Mouse (Mus musculus) retina, adult 2 months (tissue): ENCODE measurements around the gene Nags.
"Not testable (repeated sequence)": the region's sequence is repeated elsewhere in the genome, so short reads cannot be mapped to it uniquely, and the experiment has no call there.

Source experiments
- DNase-seq: peaks from one replicate; pipeline ENCODE4 v3.0.0-alpha.2; 2012; ENCODE audit warnings: low read depth, low spot score

Gene Nags

DNA sequence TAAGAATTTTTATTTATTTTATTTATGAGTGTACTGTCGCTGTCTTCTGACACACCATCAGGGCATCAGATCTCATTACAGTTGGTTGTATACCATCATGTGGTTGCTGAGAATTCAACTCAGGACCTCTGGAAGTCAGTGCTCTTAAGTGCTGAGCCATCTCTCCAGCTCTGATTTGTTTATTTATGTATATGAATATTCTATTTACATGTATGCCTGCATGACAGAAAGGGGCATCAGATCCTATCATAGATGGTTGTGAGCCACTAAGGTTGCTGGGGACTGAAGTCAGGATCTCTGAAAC lies 11.4 kb downstream of the Nags start:
- no peak for DNase-seq

DNA sequence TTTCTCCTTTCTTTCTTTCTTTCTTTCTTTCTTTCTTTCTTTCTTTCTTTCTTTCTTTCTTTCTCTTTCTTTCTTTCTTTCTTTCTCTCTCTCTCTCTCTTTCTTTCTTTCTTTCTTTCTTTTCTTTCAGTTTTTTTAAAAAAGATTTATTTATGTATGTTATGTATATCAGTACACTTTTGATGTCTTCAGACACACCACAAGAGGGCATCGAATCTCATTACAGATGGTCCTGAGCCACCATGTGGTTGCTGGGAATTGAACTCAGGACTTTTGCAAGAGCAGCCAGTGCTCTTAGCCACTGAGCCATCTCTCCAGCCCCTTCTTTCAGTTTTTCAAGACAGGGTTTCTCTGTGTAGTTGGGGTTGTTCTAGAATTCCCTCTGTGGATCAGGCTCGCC lies 12.7 kb downstream of the Nags start:
- not testable (repeated sequence) for DNase-seq

DNA sequence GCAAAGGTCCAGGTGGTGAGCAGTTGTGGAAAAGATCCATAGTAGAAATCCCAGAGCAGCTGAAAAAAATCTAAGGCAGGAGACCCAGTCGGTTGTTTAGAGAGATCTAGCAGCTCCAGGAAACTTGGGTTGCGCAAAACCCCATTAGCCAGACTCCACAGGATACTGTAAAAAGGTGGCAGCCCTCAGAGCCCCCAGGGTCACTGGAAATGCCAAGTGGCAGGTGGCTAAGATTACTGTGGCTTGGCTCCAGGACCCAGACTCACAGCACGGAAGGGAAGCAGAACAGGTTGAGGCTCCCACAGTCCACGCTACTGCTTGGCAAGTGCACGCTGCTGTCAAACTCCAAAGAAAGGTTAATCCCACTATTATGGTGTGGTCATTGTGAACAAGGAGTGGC lies 14.5 kb downstream of the Nags start:
- DNase-seq, result no peak

DNA sequence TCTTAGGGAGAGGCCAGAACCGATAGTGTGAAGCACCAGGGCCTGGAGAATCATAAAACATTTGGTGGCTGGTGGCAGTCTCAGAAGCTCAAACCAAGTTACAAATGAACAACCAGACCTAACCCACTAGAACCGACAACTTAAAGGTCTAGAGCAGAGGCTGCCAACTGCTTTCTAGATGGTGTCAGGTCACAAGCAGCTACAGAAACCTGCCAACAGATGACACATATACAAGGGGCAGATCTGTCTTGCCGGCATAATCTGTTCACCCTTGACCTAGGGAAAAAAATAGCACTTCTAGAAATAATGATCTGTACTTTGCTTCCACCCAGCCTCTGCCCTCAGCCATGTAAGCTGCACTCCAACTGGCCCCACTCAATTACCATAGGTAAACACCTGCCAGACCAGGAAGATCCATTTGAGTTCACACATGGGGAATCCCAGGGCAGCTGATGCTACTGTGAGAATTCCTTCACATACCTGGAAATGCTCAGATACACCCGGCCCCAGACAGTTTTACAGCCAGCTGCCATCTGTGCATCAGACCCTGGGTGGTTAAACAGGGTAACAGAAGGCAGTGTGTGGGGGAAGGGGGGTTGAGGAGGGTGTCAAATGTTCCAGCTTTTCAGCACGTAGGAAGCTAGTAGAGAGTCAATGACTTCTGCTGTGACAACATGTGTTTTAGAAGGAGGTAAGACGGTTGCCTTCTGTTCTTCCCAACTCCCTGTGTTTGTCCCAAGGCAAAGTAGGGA lies 20.8 kb downstream of the Nags start:
- no peak for DNase-seq

DNA sequence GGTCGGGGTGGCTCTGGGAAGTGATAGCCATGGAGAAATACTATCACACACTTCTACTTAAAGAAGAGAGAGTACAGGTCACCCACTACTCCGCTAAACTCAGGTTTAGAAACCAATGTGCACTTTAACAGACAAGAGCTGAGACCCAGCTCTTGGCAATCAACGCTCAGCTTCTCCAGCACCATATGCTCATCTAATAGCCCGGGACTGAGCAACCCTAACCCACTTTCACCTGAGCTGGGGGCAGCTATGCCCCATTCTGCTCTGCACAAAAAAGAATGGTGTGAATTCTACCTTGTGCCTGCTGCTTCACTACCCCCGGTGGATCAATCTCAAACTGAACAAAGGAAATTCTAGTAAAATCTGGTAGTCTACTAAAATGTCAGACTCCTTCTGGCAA lies 22.2 kb downstream of the Nags start:
- DNase-seq, result no peak

DNA sequence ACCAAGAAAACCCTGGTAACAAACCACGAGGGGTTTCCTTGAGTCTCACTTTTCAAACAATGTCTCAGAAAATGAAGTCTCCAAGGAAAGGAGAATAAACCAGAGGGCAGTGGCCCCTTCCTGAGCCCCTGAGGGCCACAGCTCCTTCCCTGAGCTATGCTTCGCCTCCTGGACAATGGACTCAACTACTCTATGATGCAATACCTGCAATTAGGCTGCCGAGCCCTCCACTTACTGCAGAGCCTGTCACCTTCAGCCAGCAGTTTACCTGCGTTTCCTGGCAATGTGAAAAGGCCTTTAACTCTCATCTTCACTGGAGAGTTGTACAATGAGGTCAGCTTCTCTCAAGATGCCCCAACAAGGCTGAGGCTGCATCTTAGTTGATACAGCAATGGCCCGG lies 23.4 kb downstream of the Nags start:
- DNase-seq, result no peak

DNA sequence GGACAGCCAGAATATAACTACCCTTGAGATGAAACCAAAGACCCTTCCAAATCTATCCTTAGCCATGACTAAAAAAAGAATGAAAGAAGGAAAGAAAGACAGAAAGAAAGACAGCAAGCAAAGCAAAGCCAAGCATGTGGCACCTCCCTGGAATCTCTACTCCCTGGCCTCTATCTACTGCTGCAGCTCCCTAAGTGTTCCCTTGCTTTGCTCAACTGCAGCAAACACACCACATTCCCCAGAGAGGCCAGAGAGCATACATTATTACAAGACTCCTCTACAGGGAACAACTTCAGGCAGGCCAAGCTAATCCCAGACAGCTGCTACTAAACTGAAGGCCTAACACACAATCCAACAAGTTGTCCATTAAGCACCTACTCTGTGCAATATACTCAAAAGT lies 34.5 kb downstream of the Nags start:
- DNase-seq, result no peak

DNA sequence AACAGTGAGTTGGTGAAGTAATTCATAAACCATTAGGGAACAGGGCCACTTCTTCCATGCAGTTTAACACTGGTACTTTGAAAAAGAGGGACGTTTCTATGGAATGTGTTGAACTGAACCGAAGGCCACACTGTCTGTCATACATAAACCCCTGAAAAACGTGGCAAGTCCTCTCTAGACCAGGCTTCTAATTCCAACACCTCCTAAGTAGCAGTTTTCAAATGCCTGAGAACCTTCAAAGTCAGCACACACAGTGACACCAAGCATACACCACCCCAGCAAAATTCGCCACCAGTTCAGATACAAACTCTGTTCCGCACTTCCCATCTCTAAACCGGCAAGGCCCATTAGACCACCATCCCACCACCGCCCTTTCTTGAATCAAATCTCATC lies 38.9 kb downstream of the Nags start:
- no peak for DNase-seq

DNA sequence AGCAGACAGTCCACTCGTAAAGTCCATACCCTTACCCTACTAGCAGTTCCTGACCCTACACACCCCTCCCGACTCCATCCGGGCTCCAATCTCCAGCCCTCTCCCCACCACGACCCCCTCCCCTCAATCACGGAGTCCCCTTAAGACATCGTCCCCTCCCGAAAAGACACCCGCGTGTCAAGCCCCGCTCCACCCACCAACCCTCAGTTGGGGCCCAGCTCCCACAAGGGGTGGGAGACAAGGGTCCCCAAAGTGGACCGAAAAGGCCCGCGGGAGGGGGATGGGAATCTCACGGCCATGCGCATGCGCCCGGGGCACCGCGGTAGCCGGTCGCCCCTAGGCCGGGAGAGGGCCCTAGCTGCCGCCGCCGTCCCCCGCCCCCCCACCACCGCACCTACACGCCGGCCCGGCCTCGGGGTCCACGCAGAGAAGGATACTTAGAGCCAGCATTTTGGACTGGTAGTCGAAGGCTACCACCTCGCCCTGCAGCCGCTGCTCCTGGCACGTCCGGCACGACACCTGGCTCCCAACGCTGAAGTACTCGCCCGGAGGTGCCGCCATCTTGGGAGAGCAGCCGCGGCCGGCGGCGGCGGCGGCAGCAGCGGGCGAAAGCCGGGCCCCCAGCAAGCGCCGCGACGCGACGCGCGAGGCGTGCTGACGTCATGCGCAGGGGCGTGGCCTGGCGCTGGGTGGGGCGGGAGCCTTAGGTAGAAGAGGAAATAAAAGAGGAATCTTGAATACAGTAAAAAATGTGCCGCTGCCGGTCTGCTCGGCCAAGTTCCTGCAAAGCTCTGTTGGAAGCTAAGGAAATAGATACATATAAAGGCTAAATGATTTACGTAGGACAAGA lies 39.6 kb downstream of the Nags start, which contains the start of gene Lsm12:
Gene Lsm12, minus strand, starts transcription at position 651 of the 850 bp plus-strand sequence.
- peak; percentile 79 for DNase-seq

DNA sequence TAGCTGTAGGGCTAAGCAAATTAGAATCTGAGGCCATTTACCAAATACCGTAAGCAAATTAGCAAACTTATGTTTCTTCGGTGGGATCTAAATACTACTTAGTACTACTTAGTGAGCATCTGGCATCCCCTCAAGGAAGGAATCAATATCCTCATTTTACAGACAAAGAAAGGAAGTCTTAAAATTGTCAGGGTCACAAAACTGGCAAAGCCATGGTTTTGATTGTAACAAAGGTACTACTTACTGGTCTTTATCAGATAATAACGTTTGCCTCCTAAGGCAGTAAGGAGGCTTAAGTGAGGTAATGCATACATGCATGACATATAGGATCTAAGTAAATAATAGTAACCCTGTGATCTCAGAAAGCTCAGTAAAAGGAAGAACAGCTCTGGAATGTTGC lies 40.4 kb downstream of the Nags start:
- DNase-seq, result no peak

DNA sequence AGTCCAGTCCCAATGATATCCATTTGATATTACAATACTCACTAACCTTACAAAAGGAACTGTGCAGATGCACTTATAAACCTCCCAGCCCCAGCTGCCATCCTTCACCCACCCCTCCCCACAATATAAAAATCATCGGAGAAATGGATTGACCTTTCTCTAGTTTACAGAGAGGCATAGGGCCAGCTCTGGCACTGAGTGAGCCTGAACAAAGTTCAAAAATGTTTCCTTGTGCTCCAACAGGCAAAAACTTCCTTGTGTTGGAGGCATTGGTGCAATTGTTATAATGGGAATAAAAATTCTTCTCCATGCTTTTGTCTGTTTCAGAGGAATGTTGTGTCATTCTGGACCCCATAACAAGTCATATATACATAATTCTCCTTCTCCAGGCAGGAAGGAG lies 40.9 kb downstream of the Nags start:
- DNase-seq, result no peak

DNA sequence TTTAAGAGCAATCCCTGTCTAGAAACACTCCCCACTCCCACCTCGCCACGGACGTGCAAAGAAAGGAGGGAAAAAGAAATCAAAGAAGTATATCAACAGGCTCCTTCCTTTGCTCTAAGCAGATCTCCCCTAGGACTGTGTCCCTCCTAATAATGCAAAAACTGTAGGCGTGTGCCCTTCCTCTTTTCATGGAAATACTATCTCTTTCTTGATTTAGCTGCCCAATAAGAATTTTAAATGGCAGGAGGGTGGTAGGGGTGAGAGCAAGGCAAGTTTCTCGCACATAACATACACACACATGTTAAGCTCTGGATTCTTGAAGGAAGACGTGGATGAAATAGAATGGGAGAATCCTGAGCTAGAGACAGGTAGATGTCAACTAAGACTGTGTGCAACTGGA lies 43.7 kb downstream of the Nags start:
- DNase-seq, result no peak

DNA sequence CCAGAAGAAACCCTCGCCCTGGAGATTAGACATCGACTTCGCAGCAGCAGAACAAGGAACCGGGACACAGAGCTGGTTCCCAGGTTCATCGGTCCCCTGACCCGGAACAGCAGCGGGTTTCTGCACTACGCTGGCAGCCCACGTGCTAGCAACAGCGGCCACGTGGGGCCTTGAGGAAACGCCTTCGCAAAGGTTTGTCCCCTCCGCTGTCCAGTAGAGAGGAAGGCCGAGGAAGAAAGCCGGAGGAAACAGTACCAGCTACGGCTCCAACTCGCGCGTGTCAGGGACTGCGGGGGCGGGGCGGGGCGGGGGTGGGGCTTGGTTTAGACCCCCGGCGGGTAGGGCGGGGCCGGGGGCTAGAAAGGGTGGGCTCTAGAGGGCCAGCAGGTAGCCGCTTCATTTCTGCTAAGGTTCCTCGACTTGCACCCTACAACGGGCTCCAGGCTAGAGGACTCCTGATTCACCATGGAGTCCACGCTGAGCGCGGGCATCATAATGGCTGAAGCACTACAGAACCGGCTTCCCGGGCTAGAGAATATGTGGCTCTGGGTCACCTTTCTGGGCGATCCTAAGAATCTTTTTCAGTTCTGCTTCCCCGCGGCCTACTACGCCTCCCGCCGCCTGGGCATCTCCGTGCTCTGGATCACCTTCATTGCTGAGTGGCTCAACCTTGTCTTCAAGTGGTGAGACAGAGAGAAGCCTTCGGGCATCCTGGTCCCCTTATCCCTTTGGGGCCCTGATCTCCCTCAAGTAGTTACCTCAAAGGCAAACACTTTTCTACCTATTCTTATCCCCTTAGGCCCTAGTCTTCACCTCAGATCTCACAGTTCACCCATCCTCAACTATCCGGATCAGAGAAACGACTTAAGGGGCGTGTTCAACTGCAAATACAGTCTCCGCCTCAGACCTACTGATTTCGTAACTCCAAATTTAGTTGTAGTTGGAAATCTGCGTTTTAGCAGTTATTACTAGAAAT lies 44.4 kb downstream of the Nags start, which contains the start of gene G6pc3:
Gene G6pc3, plus strand, starts transcription at position 160 of the 976 bp plus-strand sequence.
- peak; percentile 74 for DNase-seq

DNA sequence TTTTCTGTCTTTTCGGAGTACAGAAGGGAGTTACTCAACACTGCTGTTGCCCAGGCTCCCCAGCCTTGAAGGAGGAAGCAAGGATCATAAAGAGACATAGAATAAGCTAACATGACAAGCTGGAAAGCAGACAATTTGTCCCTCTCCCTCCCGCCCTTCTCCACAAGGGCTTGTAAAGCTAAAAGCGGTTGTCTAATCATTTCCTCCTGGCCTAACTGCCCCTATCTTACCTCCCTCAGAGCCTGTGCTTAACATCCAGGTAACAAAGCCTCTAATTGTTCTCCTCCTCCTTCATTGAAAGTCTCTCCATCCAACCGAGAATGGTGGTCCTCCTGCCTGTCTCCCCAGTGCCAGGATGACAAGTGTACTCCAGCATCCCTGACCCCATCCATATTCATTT lies 45.5 kb downstream of the Nags start:
- DNase-seq, result no peak

DNA sequence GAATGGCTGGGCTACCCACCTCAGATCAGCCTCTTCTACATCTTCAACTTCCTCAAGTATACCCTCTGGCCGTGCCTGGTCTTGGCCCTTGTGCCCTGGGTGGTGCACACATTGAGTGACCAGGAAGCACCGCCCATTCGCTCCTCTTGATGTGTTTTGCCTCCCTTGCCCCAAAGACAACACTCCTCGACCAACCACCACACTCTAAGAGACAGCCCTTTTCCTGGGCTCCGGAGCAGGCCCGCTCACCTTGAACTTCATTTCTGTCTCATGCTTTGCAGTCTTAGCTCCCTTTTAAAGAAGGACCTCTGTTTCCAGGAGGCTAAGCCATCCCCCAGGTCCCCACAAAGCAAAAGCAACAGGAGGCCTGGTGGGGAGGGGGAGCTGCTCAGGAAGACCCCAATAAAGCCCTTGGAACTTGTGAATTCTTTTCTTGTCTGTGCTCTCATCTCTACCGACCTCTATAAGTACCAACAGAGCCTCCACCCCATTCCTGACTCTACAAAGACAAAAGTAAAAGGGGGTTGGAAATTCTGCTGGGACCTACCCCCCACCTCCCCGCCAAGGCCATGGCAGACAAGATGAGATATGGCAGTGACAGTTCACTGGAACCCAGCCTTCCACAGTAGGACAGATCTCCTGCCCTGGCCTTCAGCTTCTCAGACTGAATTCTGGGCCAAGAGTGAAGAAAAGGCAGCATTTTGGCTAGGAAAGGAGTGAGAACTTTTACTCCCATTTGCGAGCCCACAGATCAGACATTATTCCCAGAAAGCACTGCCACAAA lies 48.5 kb downstream of the Nags start:
- no peak for DNase-seq

DNA sequence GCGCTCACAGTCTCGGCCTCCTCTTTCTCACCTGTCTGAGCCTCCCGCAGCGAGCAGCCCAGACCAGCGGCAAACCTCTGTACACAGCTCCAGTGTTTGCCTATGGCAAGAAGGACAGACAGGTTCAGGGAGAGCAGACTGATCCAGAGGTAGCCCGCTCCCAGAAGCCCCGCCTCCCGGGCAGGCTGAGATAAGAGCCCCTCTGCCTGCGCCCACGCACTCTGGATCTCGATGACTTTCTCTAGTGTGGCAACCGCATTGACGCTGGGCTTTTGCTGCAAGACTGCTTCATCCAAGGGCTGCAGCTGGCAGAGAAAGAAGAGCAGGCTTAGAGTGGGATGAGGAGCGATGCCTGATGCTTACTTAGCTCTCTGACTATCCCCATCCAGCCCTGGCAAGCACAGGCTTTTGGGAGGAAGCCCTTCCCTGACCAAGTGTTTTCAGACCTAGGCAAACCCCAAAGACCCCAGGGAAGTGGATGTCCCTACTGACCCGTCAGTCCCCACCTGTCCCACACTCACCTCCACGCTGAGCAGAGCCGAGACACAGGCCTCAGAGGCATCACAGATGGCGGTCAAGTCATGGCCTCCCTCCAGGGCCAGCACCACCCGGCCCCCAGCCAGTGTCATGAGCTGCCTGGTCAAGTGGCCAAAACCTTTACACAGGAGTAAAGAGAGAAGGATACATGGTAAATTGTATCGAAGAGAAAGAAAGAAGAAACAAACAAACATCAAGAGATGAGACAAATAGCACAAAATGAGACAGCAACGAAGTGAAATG lies 50.9 kb downstream of the Nags start:
- DNase-seq, result no peak

DNA sequence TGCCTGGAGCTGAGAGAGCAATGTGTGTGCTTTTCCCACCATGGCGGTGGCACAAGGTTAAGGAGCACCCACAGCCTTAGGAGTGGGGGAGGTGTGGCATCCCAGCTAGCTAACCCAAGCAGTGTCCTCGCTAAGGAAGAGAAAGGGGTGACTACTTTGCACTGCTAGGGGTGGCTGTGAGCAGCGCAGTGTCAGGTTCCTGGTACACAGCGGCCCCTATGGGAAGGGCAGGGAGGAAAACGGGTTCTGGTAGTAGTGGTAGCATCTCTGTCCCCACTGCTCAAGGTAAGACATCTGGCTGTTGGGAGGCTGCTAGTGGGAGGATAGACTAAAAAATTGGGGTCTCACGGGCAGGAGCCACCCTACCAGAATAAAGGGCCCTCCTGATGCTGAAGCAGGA lies 52.9 kb downstream of the Nags start:
- DNase-seq, result no peak
